Mouse (Mus musculus) B cell, adult (primary cell): Measurements from ENCODE around the gene Dolk. TPM values are rescaled to one million over a fixed set of nuclear protein-coding genes. Genes with fewer than 3 reads are reported as not detected.

Experiments used
- total RNA-seq: library from RNA; stranded (reverse); gene quantifications from 4 replicates; pipeline ENCODE4 v1.2.4, GENCODE M21; 2023; ENCODE audit not compliant: inconsistent age

Gene Dolk
- 8.1 to 11.2 TPM (median 9.9 TPM) in 4 replicates for total RNA-seq

GRCm38 (mm10) chr2:30286192-30287026, at the start of gene Dolk, which contains the start of gene Nup188:
Gene Dolk (minus strand): TSS chr2:30286334.
Gene Nup188 (plus strand): TSS chr2:30286397.

DNA sequence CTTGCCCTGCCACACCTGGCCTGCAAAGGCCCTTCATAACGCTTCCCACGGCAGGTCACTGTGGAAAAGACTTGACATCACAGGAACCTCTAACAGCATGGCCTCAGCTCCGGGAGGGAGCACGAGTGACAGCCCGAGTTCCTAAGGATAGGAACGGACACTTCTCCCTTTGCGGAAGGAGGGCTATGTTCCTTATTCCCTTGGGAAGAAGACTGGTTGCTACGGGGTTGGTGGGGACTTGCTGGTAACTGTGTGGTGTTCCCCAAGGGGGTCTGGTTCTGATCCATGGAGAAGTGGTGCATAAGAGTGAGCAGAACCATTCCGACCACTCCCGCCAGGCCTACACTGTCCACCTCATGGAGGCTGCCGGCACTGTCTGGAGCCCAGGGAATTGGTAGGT, 5.4 kb downstream of the Dolk start, which contains the start of gene Gm28038:
Gm28038 (plus strand) TSS at position 301 of the 400 bp plus-strand sequence.

GRCm38 (mm10) chr2:30265767-30266253, 20.3 kb downstream of the Dolk start, which contains the start of gene Phyhd1:
Gene Phyhd1 (plus strand): TSS chr2:30266203.

GRCm38 (mm10) chr2:30240267-30240666, 45.9 kb downstream of the Dolk start, which contains the start of gene Gm28035:
Gene Gm28035 (plus strand): TSS chr2:30240567.

DNA sequence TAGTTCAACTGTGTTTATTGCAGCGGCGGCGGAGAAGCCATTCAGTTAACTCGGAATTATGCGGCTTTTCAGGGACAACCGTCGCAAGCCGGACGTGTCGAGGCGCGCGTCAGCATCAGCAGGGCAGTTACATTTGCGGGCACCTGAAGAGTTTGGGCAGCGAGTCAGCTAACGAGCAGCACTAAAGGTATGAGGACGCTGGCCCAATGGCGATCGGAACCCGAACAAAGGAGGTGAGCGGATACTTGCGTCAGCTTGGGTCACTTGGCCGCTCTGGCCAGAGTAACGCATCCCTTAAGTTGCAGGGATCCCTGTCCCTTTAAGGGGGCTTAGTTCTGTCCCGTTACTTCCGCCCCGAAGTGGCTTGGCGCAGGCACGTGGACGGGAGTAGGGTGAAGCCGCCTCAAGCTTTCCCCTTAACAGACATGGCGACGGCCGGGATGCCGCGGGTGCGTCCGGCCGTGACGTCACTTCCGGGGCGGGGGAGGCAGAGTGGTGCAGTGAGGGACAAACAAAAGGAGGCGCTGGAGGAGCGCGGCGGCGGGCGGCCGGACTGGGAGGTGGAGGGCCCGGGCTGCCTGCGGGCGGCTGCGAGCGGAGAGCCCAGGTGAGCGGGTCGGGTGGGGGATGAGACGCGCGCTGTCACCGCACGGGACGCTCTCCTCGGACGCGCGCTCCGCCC, 48.8 kb downstream of the Dolk start, which contains the start of gene Lrrc8a:
Lrrc8a (plus strand) TSS at position 517 of the 682 bp plus-strand sequence.

Other genes starting within 250 kb of the Dolk start
- 2.5 to 4.4 TPM (median 2.8 TPM) in 4 replicates for gene Wdr34, start 237.5 kb downstream of the Dolk start, total RNA-seq
- gene Set, start 229.0 kb downstream of the Dolk start, total RNA-seq = 251 to 275 TPM (median 261 TPM) in 4 replicates
- gene Pkn3, start 208.7 kb downstream of the Dolk start, total RNA-seq = 0.87 to 2.3 TPM (median 1.7 TPM) in 4 replicates
- gene Zdhhc12, start 192.7 kb downstream of the Dolk start, total RNA-seq = 14.2 to 18.4 TPM (median 15.7 TPM) in 4 replicates
- 67.6 to 74.2 TPM (median 71.0 TPM) in 4 replicates for gene Zer1, start 161.7 kb downstream of the Dolk start, total RNA-seq
- 39.1 to 46.0 TPM (median 41.8 TPM) in 4 replicates for gene Tbc1d13, start 152.6 kb downstream of the Dolk start, total RNA-seq
- gene Endog, start 114.8 kb downstream of the Dolk start, total RNA-seq = 8.8 to 9.3 TPM (median 9.1 TPM) in 4 replicates
- gene Spout1, start 107.9 kb downstream of the Dolk start, total RNA-seq = 19.9 to 23.6 TPM (median 22.6 TPM) in 4 replicates
- 7.4 to 11.1 TPM (median 7.9 TPM) in 4 replicates for gene Kyat1, start 80.5 kb downstream of the Dolk start, total RNA-seq
- 26.7 to 32.9 TPM (median 28.9 TPM) in 4 replicates for gene Lrrc8a, start 48.6 kb downstream of the Dolk start, total RNA-seq
- gene Gm28035, start 45.8 kb downstream of the Dolk start, total RNA-seq = 0.90 to 5.9 TPM (median 3.4 TPM) in 4 replicates
- 4.9 to 10.3 TPM (median 8.9 TPM) in 4 replicates for gene Phyhd1, start 20.1 kb downstream of the Dolk start, total RNA-seq
- gene Gm28038, start 5.3 kb downstream of the Dolk start, total RNA-seq = 3.3 TPM in 1 of 4 replicates, not detected in the others
- 50.2 to 59.9 TPM (median 55.0 TPM) in 4 replicates for gene Nup188, start 63 bp upstream of the Dolk start, total RNA-seq
- gene Sh3glb2, start 73.0 kb upstream of the Dolk start, total RNA-seq = 56.1 to 83.8 TPM (median 71.9 TPM) in 4 replicates
- 12.5 to 23.0 TPM (median 18.0 TPM) in 4 replicates for gene Miga2, start 77.9 kb upstream of the Dolk start, total RNA-seq
- 17.4 to 23.5 TPM (median 19.5 TPM) in 4 replicates for gene Dolpp1, start 105.9 kb upstream of the Dolk start, total RNA-seq
- 20.2 to 34.2 TPM (median 25.9 TPM) in 4 replicates for gene Crat, start 129.5 kb upstream of the Dolk start, total RNA-seq
- 140 to 153 TPM (median 144 TPM) in 4 replicates for gene Ptpa, start 129.7 kb upstream of the Dolk start, total RNA-seq
- gene Ier5l, start 187.9 kb upstream of the Dolk start, total RNA-seq = 2.8 to 4.8 TPM (median 3.2 TPM) in 4 replicates